Mouse (Mus musculus): ENCODE data around the gene Alox12b.

Alox12b gene

GRCm38 (mm10) chr11:69171626-69172025 lies 14.8 kb downstream of the Alox12b start:
- DNase-seq (ENCODE audit: extremely low read depth, low read depth, low spot score), result no peak

- no peak for DNase-seq (ENCODE audit: extremely low read depth, low read depth, low spot score)
Measured at GRCm38 (mm10) chr11:69172606-69173005, 15.8 kb downstream of the Alox12b start.

- DNase-seq (ENCODE audit: extremely low read depth, low read depth, low spot score), result no peak
Measured at GRCm38 (mm10) chr11:69174722-69175121, 17.9 kb downstream of the Alox12b start.

GRCm38 (mm10) chr11:69178525-69178924 lies 21.7 kb downstream of the Alox12b start:
- no peak for DNase-seq (ENCODE audit: extremely low read depth, low read depth, low spot score)

GRCm38 (mm10) chr11:69179512-69179911 lies 22.7 kb downstream of the Alox12b start:
- no peak for DNase-seq (ENCODE audit: extremely low read depth, low read depth, low spot score)

- no peak for DNase-seq (ENCODE audit: extremely low read depth, low read depth, low spot score)
Measured at GRCm38 (mm10) chr11:69180120-69180519, 23.3 kb downstream of the Alox12b start.

- DNase-seq (ENCODE audit: extremely low read depth, low read depth, low spot score), result no peak
Measured at GRCm38 (mm10) chr11:69185031-69185430, 28.2 kb downstream of the Alox12b start.

- no peak for DNase-seq (ENCODE audit: extremely low read depth, low read depth, low spot score)
Measured at GRCm38 (mm10) chr11:69185936-69186335, 29.1 kb downstream of the Alox12b start.

- no peak for DNase-seq (ENCODE audit: extremely low read depth, low read depth, low spot score)
Measured at GRCm38 (mm10) chr11:69192840-69193239, 36.1 kb downstream of the Alox12b start.

- no peak for DNase-seq (ENCODE audit: extremely low read depth, low read depth, low spot score)
Measured at GRCm38 (mm10) chr11:69196766-69197165, 40.0 kb downstream of the Alox12b start.

GRCm38 (mm10) chr11:69197194-69197593 lies 40.4 kb downstream of the Alox12b start:
- DNase-seq (ENCODE audit: extremely low read depth, low read depth, low spot score), result no peak

- DNase-seq (ENCODE audit: extremely low read depth, low read depth, low spot score), result no peak
Measured at GRCm38 (mm10) chr11:69197743-69198142, 41.0 kb downstream of the Alox12b start, which contains the start of gene Alox8. Gene Alox8, minus strand, starts transcription at chr11:69197843.

- no peak for DNase-seq (ENCODE audit: extremely low read depth, low read depth, low spot score)
Measured at GRCm38 (mm10) chr11:69199251-69199650, 42.5 kb downstream of the Alox12b start.

- DNase-seq (ENCODE audit: extremely low read depth, low read depth, low spot score), result no peak
Measured at GRCm38 (mm10) chr11:69200231-69200630, 43.4 kb downstream of the Alox12b start.

- no peak for DNase-seq (ENCODE audit: extremely low read depth, low read depth, low spot score)
Measured at GRCm38 (mm10) chr11:69202469-69203230, 45.9 kb downstream of the Alox12b start.

- DNase-seq (ENCODE audit: extremely low read depth, low read depth, low spot score), result no peak
Measured at GRCm38 (mm10) chr11:69211431-69211830, 54.6 kb downstream of the Alox12b start.

GRCm38 (mm10) chr11:69217411-69217810 lies 60.6 kb downstream of the Alox12b start:
- DNase-seq (ENCODE audit: extremely low read depth, low read depth, low spot score), result no peak

GRCm38 (mm10) chr11:69218661-69219060 lies 61.9 kb downstream of the Alox12b start:
- no peak for DNase-seq (ENCODE audit: extremely low read depth, low read depth, low spot score)
